24 mouse cellular contexts compared by ENCODE assay signal in the genomic region with DNA sequence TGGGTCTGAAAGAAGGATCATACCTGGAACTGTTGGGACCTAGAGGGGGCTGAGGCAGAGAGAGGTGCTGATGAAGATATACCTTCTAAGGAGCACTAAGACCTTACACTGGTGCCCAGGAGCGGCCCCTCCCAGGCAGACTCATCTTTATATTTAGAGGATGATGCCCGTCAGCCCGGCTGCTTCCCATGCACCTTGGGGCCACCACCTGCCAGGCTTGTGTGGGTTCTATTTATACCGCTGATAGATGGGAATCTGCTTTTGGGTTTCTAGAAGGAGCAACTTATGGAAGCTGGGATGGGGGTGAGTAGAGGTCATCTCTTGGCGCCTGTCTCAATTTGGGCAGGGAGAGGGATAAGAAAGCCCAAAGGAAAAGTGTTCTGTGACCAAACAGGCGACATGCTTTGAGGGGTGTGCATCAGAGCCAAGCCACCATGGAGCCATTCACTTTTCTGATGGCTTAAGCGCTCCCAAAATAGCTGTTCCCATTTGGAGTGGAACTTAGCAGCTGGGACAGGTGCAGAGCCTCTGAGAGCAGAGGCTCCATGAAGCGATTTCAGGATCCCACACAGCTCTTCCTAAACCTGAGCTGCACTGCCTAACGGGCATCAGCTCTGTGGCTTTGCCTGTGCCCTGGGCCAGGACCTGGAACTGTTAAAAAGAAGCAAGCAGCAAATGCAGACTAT. TPM values are rescaled to one million over a fixed set of nuclear protein-coding genes. Genes with fewer than 3 reads are reported as not detected.
DNase-seq lines count a peak whose midpoint lies in the region; ATAC-seq and TF ChIP-seq lines count a peak whose summit lies in the region.
"Had no signal": no experiment of that assay in that cellular context is flagged by ENCODE, and none has a peak within 500 bp of the region (broad histone marks: within the 10 kb centered on the region; RNA-seq: fewer than 3 reads in every experiment).

No protein-coding gene starts in this region.

- peaks cover 16% of the 10 kb centered on the region for H3K36me3 ChIP-seq in limb, embryonic 14.5 days (ENCODE audit: control insufficient read depth, insufficient read depth, low read length)
- H3K36me3 ChIP-seq in limb, embryonic 10.5 days, result peaks cover 31% of the 10 kb centered on the region
- peaks cover 7% of the 10 kb centered on the region; the same call in 1 of the 2 replicates for H3K36me3 ChIP-seq in intestine, embryonic 15.5 days

- no peak overlapping the region for H3K9ac ChIP-seq in limb, embryonic 14.5 days (ENCODE audit: low read depth, low read length, severe bottlenecking)
- H3K9ac ChIP-seq in intestine, embryonic 15.5 days, result no peak overlapping the region
- H3K9ac ChIP-seq: embryonic facial prominence, embryonic 12.5 days; liver, embryonic 12.5 days; lung, embryonic 14.5 days had no signal

- WGBS in limb, embryonic 14.5 days, result 58% methylated on average over 9 of the region's 9 CpGs
- 78% methylated on average over 9 of the region's 9 CpGs for WGBS in limb, embryonic 10.5 days
- WGBS in intestine, embryonic 15.5 days, result 79% methylated on average over 9 of the region's 9 CpGs

- TF ChIP-seq POLR2A in limb, embryonic 14.5 days (IDR thresholded peaks at IDR 0.05; ENCODE audit: borderline replicate concordance, extremely low read depth, insufficient read depth, insufficient read length), result no peak

- peaks cover 40% of the 10 kb centered on the region for H3K27me3 ChIP-seq in limb, embryonic 14.5 days (ENCODE audit: control insufficient read depth, insufficient read depth, low read length)
- H3K27me3 ChIP-seq in limb, embryonic 10.5 days (ENCODE audit: low read depth, poor library complexity, severe bottlenecking), result peaks cover 68% of the 10 kb centered on the region
- H3K27me3 ChIP-seq in intestine, embryonic 15.5 days (replicated peaks), result peaks cover 55% of the 10 kb centered on the region

- H3K4me3 ChIP-seq in limb, embryonic 14.5 days (replicated peaks; ENCODE audit: low read length), result no peak overlapping the region
- H3K4me3 ChIP-seq in limb, embryonic 10.5 days, result no peak overlapping the region
- H3K4me3 ChIP-seq in intestine, embryonic 15.5 days (replicated peaks), result no peak overlapping the region
- H3K4me3 ChIP-seq: embryonic facial prominence, embryonic 12.5 days; hindbrain, embryonic 10.5 days; liver, embryonic 12.5 days had no signal

- no peaks in the 10 kb centered on the region for H3K9me3 ChIP-seq in limb, embryonic 14.5 days (ENCODE audit: control insufficient read depth, low read length)
- no peaks in the 10 kb centered on the region for H3K9me3 ChIP-seq in limb, embryonic 10.5 days (replicated peaks)
- H3K9me3 ChIP-seq in intestine, embryonic 15.5 days, result no peaks in the 10 kb centered on the region
- H3K9me3 ChIP-seq: embryonic facial prominence, embryonic 12.5 days; heart, embryonic 10.5 days; hindbrain, embryonic 10.5 days; liver, embryonic 12.5 days had no signal

- DNase-seq in cerebellum, adult 9-11 months, result peak; percentile 43
- no peak for DNase-seq in cerebellum, adult 9-10 months
- DNase-seq in limb, embryonic 14.5 days (ENCODE audit: low spot score), result peak; percentile 13
- DNase-seq in limb, embryonic 10.5 days (ENCODE audit: low spot score), result no peak
- no peak for DNase-seq in ovary, postnatal 36 days (ENCODE audit: low spot score)
- DNase-seq in adrenal gland, postnatal 4 days (ENCODE audit: low spot score in 2 of 2), result no peak
- DNase-seq: adrenal gland, postnatal 14 days; kidney, adult 2 months; kidney, postnatal 10 days; layer of hippocampus, postnatal 36 days; lung, embryonic 14.5 days; lung, postnatal 36 days; right cerebral cortex, adult 18-20 months; thymus, postnatal 4 days had no signal

- no peak overlapping the region for H3K27ac ChIP-seq in limb, embryonic 14.5 days (replicated peaks; ENCODE audit: low read depth, low read length)
- H3K27ac ChIP-seq in limb, embryonic 10.5 days, result no peak overlapping the region
- no peak overlapping the region for H3K27ac ChIP-seq in intestine, embryonic 15.5 days
- H3K27ac ChIP-seq: embryonic facial prominence, embryonic 12.5 days; hindbrain, embryonic 10.5 days; hindbrain, postnatal 0 days; liver, embryonic 12.5 days had no signal

- 0 out of 2 replicates have a peak, but pooled peaks cover 2% of the 10 kb centered on the region for H3K4me1 ChIP-seq in limb, embryonic 14.5 days (ENCODE audit: control insufficient read depth, insufficient read depth, low read length)
- peaks cover 20% of the 10 kb centered on the region for H3K4me1 ChIP-seq in limb, embryonic 10.5 days
- H3K4me1 ChIP-seq in intestine, embryonic 15.5 days (replicated peaks), result 0 out of 2 replicates have a peak, but pooled peaks cover 14% of the 10 kb centered on the region

- ATAC-seq in limb, embryonic 14.5 days (ENCODE audit: low FRiP score, low read depth), result peak; percentile 20
- ATAC-seq in intestine, embryonic 15.5 days, result no peak
- ATAC-seq: forebrain, embryonic 14.5 days; hindbrain, postnatal 0 days; liver, embryonic 12.5 days; midbrain, embryonic 16.5 days had no signal

- no peak overlapping the region for H3K4me2 ChIP-seq in limb, embryonic 14.5 days (replicated peaks; ENCODE audit: low read depth, low read length, severe bottlenecking)
- H3K4me2 ChIP-seq in intestine, embryonic 15.5 days (replicated peaks), result peak overlapping the region; percentile 7; the same call in 1 of the 2 replicates
- H3K4me2 ChIP-seq: embryonic facial prominence, embryonic 12.5 days; liver, embryonic 12.5 days; lung, embryonic 14.5 days had no signal

RNA-seq across cellular contexts. Expression of a gene that starts 1.3 kb away (rescaled TPM):
- polyA plus RNA-seq in limb, embryonic 14.5 days (2012; rRNA removed), result 829 and 847 TPM in 2 replicates
- polyA plus RNA-seq in limb, embryonic 14.5 days (2014; fragmentation: Nextera tagmentation; extraction: Ambion mirVana), result 625 and 1,005 TPM in 2 replicates
- polyA plus RNA-seq in limb, embryonic 10.5 days (2016; fragmentation: Nextera tagmentation; extraction: Ambion mirVana), result 1.6 and 1.8 TPM in 2 replicates
- 6.3 and 22.2 TPM in 2 replicates for polyA plus RNA-seq in intestine, embryonic 15.5 days (2015; fragmentation: Nextera tagmentation; extraction: Ambion mirVana)
- 1,000 to 10,000 TPM in 1 of 2 experiments, 100 to 1,000 TPM in 1; 358 to 1,099 TPM for total RNA-seq in adrenal gland, postnatal 4 days (2021)
- total RNA-seq: CH12.LX; megakaryocyte-erythroid progenitor cell, adult 5-6 weeks had no signal

RNA-seq across cellular contexts. Expression of a gene that starts 35.8 kb away (rescaled TPM):
- polyA plus RNA-seq in limb, embryonic 14.5 days (2012; rRNA removed), result 4.6 and 4.9 TPM in 2 replicates
- polyA plus RNA-seq in limb, embryonic 14.5 days (2014; fragmentation: Nextera tagmentation; extraction: Ambion mirVana), result 3.7 and 4.2 TPM in 2 replicates
- 6.0 and 6.1 TPM in 2 replicates for polyA plus RNA-seq in limb, embryonic 10.5 days (2016; fragmentation: Nextera tagmentation; extraction: Ambion mirVana)
- polyA plus RNA-seq in intestine, embryonic 15.5 days (2015; fragmentation: Nextera tagmentation; extraction: Ambion mirVana), result 3.4 and 3.6 TPM in 2 replicates
- total RNA-seq in adrenal gland, postnatal 4 days (2021), result 1 to 10 TPM; 7.3 to 8.0 TPM

RNA-seq across cellular contexts. Expression of a gene that starts 53.2 kb away (rescaled TPM):
- polyA plus RNA-seq in limb, embryonic 14.5 days (2012; rRNA removed), result 27.0 and 27.1 TPM in 2 replicates
- 32.2 TPM in 2 replicates for polyA plus RNA-seq in limb, embryonic 14.5 days (2014; fragmentation: Nextera tagmentation; extraction: Ambion mirVana)
- polyA plus RNA-seq in limb, embryonic 10.5 days (2016; fragmentation: Nextera tagmentation; extraction: Ambion mirVana), result 60.4 and 61.9 TPM in 2 replicates
- polyA plus RNA-seq in intestine, embryonic 15.5 days (2015; fragmentation: Nextera tagmentation; extraction: Ambion mirVana), result 29.4 and 34.0 TPM in 2 replicates
- total RNA-seq in adrenal gland, postnatal 4 days (2021), result 10 to 100 TPM; 32.2 to 33.4 TPM

Comparison
In these comparisons a context has a peak if more than half of its experiments do, and no peak if none do; other contexts are left out.
1. DNase-seq: peak in cerebellum, adult 9-11 months (single experiment) and limb, embryonic 14.5 days (single experiment); none in cerebellum, adult 9-10 months (single experiment), limb, embryonic 10.5 days (single experiment), ovary, postnatal 36 days (single experiment) and adrenal gland, postnatal 4 days (0 of 2).
2. RNA of a gene that starts 1.3 kb away (polyA plus RNA-seq): 625 to 1,005 TPM in limb, embryonic 14.5 days; 6.3 to 22.2 TPM in intestine, embryonic 15.5 days and 1.6 to 1.8 TPM in limb, embryonic 10.5 days; every median in the first group is over 10 times any median in the second.